Mouse (Mus musculus): ENCODE measurements around the gene Ccdc155.
"Not testable (repeated sequence)": the region's sequence is repeated elsewhere in the genome, so short reads cannot be mapped to it uniquely, and the experiment has no call there.

Ccdc155 gene

DNA sequence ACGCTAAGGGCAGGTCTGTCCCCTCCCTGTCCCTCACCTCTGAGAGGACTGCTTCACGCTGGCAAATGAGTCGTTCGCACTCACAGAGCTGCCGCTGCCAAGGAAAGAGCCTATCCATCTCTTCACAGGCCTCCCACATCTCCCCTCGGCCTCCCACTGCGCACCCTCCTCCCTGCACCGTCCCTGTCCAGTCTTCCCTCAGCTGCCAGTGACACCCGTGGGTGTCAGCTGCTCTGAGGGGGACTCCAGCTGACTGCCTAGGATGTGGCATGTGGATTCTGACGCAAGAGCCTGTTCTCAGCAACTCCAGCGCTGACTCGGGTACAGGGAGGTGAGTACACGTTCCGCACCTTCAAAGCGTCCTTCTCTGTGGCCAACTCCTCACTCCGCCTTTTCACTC, 15.1 kb downstream of the Ccdc155 start:
- no peak for DNase-seq

DNA sequence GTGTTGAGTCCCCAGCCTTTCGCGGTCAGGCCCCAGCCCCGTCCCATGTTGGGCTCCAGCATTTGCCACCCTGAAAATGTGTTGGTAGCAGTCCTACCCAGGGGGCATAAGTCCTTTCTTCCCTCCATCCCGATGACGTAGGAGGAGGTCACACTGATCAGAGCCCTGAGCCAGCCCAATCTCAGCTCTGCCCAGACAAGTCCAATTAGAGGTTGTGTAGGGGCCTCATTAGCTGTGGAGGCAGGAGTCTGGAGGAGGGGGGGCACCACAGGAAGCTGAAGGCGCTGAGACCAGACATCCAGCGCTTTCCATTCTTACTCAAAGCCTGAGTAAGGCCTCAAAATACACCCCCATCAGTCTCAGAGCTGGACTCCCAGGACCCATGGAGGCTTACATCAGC, 18.8 kb downstream of the Ccdc155 start:
- no peak for DNase-seq

DNA sequence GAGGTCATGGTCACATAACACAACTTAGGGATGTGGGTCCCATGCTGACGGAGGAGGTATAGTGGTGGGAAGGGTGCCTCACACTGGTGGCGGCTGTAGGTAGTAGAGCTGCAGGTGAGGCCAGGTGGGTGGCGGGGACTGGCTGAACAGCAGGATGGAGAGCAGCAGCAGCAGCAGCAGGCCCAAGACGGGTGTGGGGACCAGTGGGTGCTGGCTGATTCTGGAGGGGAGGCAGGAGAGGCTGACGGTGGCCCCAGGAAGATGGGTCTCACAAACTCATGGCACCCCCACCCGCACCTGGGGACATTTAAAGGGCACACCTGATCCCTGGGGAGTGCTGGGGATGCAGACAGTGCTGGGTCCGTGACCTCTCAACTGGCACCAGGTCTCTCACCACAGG, 21.0 kb downstream of the Ccdc155 start:
- no peak for DNase-seq

DNA sequence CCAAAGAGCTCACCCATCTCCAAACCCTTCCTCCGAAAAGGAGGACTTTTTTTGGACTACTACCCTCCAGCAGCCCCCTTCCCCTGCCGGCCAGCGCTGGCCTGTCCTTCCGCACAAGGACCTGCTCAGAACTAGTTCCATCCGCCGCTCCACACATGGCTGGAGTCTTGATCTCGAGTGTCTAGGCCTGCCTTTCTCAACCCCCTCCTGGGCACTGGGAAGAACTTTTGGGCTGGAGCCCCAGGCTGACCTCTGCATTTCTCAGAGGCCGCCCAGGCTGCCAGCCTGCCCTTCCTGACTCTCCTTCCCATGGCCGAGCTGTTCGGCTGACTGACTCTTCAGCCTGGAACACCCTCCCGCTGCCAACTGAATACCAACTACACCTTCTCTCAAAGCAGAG, 22.1 kb downstream of the Ccdc155 start:
- DNase-seq, result no peak

DNA sequence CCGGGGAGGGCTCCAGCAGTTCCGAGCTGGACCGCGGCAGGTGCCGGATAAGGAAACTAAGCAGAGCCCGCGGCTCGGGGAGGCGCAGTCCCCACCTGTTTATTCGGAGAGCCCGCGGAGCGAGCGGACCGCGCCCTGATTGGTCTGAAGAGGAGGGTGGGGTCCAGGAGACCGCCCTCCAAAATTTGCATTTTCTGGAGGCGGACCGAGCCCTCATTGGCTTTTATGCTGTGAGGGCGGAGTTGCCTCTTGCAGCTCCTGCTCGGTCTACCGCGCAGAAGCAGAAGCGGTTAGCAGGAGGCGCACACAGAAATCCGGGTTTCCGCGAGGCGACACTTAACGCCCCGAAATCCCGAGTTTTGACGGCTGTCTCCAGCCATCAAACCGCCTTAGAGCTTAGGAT, 22.5 kb downstream of the Ccdc155 start:
- DNase-seq, result peak; percentile 84

DNA sequence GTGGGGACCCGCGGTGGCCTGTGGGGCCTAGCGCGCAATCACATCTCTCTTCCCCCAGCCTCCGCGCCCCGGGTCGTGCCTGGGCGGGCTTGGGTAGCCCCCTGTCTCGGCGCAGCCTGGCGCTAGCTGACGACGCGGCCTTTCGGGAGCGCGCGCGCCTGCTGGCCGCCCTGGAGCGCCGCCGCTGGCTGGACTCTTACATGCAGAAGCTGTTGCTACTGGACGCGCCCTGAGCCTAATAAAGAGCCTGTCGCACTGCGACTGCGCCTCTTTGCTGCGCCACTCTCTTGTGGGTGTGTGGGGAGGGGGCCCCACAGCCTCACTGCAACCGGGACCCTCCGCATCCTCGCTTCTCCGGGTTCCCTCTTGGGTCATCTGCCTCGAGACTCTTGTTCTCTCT, 23.2 kb downstream of the Ccdc155 start:
- DNase-seq, result no peak

DNA sequence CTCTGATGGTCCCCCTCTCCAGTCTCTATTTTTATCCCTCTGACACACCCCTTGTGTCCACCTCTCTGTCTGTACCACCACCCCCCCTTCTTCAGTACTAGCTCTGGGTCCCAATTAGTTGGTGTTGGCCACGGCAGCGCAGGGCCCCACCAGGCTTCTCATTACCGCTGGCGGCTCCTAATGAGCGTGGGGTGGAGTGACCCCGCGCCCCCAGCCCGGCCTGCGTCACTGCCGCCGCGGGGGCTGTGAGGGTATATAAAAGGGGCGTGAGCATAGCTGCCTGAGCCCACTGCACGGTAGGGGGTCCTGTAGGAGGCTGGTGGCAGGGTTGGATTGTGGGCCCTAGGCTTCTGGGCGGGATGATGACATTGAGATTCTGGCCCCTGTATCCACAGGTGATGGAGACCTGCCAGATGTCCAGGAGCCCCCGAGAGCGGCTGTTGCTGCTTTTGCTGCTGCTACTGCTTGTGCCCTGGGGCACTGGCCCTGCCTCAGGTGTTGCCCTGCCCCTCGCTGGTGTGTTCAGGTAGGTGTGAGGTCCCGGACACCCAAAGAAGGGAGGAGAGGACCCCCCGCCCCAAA, 23.7 kb downstream of the Ccdc155 start, which contains the start of gene Pth2:
Gene Pth2 (plus strand): TSS at position 100 of the 582 bp plus-strand sequence.
- no peak for DNase-seq

DNA sequence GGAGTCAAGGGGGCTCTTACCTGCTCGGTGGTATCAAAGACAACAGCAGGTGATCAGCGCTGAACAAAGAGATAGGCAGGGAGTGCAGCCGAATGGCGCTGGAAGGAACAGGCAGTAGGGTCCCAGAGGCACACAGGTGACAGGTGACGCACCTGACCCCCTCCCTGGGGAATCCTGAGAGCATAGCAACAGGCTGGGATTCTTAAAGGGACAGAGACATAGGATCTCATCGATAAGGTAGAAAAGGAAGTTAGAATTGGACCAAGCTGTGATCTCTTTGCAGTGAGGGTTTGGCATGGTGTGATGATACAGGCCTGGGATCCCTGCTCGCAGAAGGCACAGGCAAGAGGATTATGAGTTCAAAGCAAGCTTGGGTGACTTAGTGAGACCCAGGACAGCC, 25.2 kb downstream of the Ccdc155 start, which contains the start of gene Gfy:
Gene Gfy (minus strand): TSS at position 101 of the 400 bp plus-strand sequence.
- no peak for DNase-seq

DNA sequence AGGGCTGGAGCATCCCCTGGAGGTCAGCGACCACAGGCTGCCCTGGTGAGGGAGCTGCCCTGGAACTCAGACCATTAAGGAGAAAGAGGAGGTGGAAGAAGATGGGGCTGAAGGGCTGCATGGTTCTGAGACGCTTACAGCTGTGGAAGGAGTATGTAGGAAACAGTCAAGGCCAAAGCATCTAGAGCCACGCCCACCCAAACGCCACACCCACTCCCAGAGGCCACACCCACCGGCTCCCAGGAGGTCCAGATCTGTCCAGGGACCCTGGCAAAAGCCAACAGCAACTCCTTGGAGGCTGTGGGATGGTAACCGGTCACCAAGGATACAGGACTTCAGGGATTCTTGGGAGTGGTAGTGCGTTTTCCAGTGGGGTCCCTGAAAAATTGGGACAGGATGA, 26.1 kb downstream of the Ccdc155 start:
- DNase-seq, result peak; percentile 42

DNA sequence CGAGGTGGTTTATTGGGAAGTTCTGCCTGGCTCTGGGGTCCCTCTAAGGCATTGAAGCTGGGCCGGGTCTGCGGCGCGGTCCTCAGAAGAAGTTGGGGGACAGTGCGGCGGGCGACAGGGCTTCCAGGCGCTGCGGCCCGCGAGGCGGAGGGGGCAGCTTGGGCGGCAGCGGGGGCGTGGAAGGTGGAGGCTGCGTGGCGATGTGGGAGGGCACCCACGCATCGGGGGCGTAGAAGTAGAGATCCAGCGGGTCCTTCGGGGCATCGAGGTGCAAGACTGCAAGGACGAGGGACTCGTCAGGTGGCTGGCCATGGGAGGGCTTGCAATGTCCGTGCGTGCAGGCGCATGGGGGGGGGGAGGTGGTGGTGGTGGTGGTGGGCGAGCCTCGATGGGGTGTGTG, 28.3 kb downstream of the Ccdc155 start:
- no peak for DNase-seq

DNA sequence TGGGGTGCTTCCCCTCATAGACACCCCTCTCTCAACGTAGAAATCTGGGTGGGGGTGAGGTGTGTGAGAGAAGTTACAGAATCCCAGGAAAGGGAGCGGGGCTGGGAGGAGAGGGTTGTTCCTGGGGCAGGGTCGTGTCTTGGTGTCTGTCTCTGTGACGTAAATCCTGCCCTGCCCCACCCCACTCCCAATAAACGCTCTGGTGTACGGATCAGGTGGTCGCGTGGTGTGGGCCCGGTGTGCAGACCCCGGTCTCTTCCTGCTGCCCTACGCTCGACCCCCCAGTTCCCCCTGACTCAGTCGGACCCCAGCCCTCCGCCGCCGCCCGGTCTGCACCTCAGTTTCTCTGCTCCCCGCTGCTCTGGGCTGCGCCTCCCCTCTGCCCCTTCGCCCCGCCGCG, 28.8 kb downstream of the Ccdc155 start:
- DNase-seq, result no peak

DNA sequence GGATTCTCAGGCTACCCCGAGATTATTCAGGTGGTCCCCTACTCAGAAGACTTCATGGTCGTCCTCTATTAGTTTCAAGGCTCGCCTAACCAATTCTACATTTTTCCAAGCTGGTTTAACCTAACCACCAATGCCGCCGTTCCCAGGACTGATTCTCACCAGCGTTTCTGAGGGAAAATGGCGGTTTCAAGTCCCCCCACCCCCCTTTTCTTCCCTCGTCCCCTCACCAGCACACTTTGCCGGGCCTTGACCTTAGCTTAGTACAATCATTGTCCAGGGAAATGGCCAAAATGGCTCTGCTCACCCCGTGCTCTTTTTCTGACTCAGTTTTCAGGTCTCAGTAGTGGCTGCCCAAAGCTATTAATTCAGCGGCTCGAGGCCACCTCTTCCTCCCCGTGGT, 29.3 kb downstream of the Ccdc155 start:
- DNase-seq, result no peak

DNA sequence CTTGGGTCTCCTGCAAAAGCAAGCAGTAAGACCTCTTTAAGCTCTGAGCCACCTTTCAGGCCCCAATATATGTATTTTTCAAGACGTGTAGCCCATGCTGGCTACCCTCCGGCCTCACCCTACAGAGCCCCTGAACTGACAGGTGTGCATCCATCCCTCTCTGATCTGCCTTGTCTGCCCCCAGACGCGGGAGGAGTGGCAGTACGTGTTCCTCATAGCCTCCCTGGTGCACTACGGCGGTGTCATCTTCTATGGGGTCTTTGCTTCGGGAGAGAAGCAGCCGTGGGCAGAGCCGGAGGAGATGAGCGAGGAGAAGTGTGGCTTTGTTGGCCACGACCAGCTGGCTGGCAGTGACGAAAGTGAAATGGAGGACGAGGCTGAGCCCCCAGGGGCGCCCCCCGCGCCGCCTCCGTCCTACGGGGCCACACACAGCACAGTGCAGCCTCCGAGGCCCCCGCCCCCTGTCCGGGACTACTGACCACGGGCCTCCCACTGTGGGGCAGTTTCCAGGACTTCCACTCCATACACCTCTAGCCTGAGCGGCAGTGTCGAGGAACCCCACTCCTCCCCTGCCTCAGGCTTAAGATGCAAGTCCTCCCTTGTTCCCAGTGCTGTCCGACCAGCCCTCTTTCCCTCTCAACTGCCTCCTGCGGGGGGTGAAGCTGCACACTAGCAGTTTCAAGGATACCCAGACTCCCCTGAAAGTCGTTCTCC, 30.0 kb downstream of the Ccdc155 start:
- no peak for DNase-seq

DNA sequence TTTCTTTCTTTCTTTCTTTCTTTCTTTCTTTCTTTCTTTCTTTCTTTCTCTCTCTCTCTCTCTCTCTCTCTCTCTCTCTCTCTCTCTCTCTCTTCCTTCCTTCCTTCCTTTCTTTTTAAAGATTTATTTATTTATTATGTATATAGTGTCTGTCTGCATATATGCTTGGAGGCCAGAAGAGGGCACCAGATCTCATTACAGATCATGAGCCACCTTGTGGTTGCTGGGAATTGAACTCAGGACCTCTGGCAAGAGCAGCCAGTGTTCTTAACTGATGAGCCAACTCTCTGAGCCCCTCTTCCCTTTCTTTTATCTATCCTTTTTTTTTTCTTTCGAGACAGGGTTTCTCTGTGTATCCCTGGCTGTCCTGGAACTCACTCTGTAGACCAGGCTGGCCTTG, 30.9 kb downstream of the Ccdc155 start:
- DNase-seq, result not testable (repeated sequence)

DNA sequence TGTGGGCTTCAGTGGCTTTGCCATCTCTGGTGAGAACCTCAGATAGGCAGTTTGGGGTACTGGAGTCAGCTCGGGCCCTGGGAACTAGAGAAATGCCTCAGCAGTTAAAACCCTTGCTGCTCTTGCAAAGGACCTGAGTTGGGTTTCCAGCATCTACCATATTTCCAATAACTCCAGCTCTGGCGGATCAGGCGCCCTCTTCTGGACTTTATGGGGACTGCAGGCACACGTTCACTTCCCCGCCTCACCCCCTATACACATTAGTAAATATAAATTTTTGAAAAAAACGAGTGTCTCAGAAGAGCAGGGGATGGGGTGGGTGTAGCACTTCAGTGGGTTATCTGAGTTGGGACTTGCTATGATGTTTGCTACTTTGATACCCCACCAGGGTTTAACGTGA, 31.7 kb downstream of the Ccdc155 start:
- no peak for DNase-seq

DNA sequence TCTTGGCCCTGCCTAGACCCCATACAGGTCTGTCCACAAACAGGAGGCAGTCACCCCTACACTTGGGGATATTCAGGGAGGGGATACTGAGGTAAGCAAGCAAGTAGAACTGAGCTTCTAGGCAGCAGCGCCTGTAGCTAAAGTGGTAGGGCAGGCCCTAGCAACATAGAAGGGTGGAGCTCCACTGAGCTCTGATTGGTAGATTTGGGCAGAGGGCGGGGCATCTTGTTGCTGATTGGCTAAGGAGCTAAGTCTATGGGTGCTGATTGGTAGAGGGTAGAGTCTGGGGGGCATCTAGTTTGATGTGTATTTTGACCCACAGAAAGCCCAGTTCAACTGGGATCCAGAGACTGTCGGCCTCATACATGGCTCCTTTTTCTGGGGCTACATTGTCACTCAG, 35.2 kb downstream of the Ccdc155 start:
- DNase-seq, result peak; percentile 66

DNA sequence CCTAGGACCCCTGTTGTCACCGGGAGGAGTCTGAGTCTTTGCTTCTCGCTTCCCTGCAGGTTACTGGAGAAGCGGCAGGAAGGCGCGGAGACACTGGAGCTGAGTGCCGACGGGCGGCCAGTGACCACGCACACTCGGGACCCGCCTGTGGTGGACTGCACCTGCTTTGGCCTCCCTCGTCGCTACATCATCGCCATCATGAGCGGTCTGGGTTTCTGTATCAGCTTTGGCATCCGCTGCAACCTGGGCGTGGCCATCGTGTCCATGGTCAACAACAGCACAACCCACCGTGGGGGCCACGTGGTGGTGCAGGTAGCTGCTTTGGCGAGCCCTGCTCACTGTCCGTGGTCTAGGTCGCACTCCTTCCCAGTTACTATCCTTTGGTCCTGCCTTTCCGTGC, 36.0 kb downstream of the Ccdc155 start:
- DNase-seq, result peak; percentile 68

DNA sequence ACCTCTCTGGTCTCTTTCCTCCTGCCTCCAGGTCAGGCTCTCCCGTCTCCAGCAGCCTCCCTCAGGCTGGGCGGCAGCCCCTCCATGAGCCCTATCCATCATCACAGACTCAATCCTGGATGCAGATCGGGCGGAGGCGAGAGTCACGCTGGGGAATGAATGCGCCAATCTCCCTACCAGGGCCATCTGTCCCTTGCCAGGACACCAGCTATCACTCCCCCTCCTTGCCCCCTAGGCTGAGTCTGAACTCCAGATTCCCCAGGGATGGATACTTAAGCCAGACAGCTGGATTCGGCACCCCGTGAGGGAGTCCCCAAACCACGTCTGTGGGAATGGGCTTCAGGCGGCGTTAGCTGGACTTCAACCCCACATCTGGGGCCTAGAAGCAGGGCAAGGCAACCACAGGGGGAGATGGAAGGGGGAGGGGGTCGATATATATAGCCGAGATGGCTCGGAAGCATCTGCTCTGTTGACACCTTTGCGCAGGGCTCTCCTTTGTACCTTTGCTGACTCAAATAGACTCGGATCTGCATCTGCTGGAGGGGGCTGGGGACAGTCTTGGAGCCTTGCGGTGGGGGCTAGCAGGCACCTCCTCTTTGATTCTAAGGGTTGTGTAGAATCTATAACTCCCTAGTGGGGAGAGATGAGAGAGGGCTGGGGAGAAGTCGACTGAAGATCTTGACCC, 36.8 kb downstream of the Ccdc155 start:
- DNase-seq, result peak; percentile 74

DNA sequence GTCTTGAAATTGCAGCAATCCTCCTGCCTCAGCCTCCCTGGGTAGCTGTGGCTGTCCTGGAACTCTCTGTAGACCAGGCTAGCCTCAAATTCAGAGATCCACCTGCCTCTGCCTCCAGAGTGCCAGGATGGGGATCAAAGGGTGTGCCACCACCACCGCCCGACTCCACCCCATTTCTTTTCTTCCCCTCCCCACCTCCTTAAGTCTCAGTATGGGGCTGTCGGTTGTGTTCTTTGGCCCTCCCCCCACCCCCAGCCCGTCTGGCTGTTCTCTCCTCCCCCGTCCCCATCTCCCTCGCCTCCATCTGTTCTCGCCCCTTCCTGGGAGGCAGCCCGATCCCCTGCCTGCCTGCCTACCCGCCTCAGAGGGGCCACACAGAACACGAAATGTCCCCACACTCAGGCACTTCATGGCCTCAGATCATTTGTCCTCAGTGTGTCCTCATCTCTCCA, 37.7 kb downstream of the Ccdc155 start:
- DNase-seq, result peak; percentile 59

DNA sequence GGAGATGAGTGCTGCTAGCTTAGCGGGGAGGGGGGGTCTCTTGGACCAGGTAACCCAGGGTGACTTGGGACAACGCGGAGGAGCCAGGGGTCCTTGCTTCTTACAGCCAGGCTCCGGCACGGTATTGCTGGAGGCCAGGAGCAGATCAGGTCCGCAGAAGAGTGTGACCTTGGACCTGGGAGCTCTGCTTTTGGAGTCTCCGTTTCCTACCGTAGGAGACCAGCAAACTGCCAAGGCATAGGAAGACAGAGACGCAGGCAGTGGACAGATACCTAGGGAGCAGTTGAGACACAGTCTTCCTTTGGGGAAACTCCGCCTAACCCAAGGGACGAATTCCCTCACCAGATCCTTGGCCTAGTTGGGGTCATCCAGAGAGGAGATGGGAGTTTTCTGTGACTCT, 39.0 kb downstream of the Ccdc155 start:
- DNase-seq, result no peak

DNA sequence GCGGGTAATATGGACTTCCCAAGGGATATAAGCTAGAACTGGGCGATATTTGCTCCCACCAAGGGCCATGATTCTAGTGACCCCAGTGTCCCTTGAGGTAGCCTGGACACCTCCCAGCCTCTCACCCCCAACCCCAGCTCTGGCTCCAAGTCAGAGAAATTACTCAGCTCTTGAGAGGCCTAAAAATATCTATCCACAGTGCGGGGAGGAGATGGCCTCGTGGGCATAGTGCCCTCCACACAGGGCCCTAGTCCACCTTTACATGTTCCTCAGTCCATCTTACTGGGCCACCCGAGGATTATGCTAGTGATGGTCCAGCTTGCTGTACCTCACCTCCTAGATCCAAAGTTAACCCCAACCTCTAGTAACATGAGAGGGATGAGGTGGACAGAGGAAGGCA, 39.9 kb downstream of the Ccdc155 start:
- DNase-seq, result no peak

DNA sequence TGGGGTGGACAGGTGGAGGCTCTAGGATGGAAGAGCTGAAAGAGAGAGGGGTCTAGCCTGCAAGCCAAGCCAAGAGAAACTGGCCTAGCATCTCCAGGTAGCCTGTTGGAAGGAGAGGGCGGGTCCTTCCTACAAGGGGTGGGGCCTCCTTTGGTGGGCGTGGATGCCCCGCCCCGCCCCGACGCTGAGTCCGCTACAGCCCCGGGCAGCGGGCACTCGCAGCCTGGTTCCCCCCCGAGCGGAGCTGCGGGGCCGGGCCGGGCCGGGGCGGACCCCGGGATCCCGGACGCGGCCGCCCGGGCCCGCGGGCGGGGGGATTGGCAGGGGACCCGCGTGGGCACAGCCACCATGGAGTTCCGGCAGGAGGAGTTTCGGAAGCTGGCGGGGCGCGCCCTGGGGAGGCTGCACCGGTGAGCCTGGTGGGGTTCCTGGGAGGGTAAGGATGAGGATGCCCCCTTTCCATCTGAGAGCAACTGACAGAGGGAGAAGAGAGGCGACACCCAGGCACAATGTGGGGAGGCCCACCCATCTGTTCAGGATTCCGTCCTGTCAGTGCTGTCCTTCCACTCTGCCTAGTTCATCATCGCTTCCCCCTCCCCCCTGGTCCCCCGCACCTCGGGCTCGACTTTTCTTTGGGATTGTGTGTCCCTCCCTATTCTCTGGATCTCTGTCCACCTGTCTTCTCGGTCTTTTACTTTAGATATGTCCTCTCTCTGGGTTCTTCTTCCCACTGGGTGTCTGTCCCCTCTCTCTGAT, 40.8 kb downstream of the Ccdc155 start, which contains the start of gene Slc17a7:
Gene Slc17a7 (plus strand): TSS at position 215 of the 756 bp plus-strand sequence.
- peak; percentile 81 for DNase-seq

DNA sequence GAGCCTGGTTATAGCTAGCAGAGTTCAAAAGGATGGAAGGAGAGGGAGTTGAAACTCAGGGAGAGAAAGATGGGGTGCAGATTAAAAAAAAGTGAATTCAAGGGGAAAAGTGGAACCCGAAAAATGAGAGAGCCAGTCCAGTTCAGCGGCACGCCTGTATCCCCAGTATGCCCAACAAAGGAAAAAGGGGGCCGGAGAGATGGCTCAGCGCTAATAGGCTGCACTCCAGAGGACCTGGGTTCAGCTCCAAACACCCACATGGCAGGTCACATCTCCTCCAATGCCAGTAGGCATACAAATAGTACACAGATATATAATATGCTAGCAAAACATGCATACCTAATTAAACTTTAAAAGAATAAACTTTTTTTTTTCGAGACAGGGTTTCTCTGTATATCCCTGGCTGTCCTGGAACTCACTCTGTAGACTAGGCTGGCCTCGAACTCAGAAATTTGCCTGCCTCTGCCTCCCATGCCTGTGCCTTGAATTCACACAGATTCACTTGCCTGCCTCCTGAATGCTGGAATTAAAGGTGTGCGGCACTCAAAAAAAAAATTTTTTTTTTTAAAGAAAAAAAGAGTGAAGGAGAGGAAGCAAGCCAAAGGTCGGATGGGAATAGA, 41.6 kb downstream of the Ccdc155 start:
- no peak for DNase-seq

All from cerebellum, adult 11 months (tissue).